Mouse (Mus musculus): ENCODE measurements at regions not wholly inside any gene's neighbourhood (a gene's known extent, or its start where the extent isn't known, plus 50 kb on each side); places are given as distances from the start of the nearest gene placed in this dataset.
"Not testable (repeated sequence)": the region's sequence is repeated elsewhere in the genome, so short reads cannot be mapped to it uniquely, and the experiment has no call there.

DNA sequence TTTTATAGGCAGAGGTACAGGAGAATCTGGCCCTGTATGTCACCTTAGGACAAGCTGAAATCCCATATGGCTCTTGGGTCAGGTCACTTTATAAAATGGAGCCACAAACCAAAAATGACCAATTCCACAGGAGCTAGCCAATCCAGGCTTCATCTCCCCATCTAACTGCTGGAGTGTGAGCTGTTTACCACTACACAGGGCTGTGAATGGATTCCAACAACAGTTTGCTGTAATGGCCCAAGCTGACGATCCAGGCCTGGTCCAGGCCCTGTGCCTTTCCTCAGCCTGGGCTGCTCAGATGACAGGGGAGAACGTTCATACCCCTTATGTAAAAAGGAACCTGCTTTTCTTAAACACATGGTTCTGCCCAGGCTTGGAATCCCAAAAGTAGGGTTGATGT, 55.5 kb upstream of the Gm7358 start:
- no peak for TF ChIP-seq POLR2A (IDR thresholded peaks at IDR 0.05; ENCODE audit: extremely low read depth, insufficient read depth, low read length)
- no peak for TF ChIP-seq CTCF (IDR thresholded peaks at IDR 0.05; ENCODE audit: extremely low read depth, insufficient read depth, low read length)
- Histone ChIP-seq H3K27ac (ENCODE audit: insufficient read depth, low read length) (no peak overlapping the region), H3K4me1 (ENCODE audit: control insufficient read depth, insufficient read depth, low read length) (no peaks in the 10 kb centered on the region), H3K4me3 (ENCODE audit: insufficient read depth, low read length) (no peak overlapping the region)

DNA sequence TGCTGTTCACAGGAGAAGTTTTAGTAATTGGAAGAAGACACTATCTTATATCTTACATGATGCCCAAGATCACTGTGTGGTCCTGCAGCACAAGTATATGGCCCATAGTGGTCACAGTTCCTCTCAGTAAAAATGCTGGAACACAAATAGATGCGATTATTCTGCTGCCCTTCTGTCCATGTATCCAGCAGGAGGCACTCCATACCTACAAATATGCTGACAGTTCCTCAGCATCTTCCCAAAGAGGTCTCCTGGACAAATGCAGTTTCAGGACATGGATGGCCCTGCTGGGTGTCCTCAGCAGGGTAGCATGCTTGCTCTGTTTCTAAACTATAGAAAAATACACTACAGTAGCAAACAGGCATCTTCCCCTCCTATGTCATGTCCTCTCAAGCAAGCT, 52.4 kb upstream of the Gm7358 start:
- peak; percentile 57 for TF ChIP-seq CTCF (IDR thresholded peaks at IDR 0.05; ENCODE audit: extremely low read depth, insufficient read depth, low read length)

More for the DNA sequence above, 52.4 kb upstream of the Gm7358 start:
- not testable (repeated sequence) for H3K4me1 ChIP-seq (ENCODE audit: control insufficient read depth, insufficient read depth, low read length); H3K4me3 ChIP-seq (ENCODE audit: insufficient read depth, low read length); H3K27ac ChIP-seq (ENCODE audit: insufficient read depth, low read length)
